Comparison of ENCODE assay signal across 21 mouse cellular contexts in genomic region chr3:107825468-107825867, GRCm38 (mm10). TPM values are rescaled to one million over a fixed set of nuclear protein-coding genes. Genes with fewer than 3 reads are reported as not detected.
DNase-seq lines count a peak whose midpoint lies in the region; ATAC-seq and TF ChIP-seq lines count a peak whose summit lies in the region.
"Had no signal": no experiment of that assay in that cellular context is flagged by ENCODE, and none has a peak within 500 bp of the region (broad histone marks: within the 10 kb centered on the region; RNA-seq: fewer than 3 reads in every experiment).

No protein-coding gene starts in this region.

- TF ChIP-seq CTCF in forebrain, postnatal 0 days (IDR thresholded peaks at IDR 0.05; ENCODE audit: low read depth) = no peak
- no peak for TF ChIP-seq CTCF in layer of hippocampus, adult 2 months (conservative IDR thresholded peaks at IDR 0.05)

- no peak overlapping the region for H3K27ac ChIP-seq in forebrain, postnatal 0 days (ENCODE audit: low read depth, low read length)
- H3K27ac ChIP-seq in forebrain, embryonic 16.5 days (ENCODE audit: low read length) = no peak overlapping the region
- H3K27ac ChIP-seq in layer of hippocampus, adult 2 months = peak overlapping the region; percentile 84
- no peak overlapping the region for H3K27ac ChIP-seq in hindbrain, embryonic 13.5 days
- H3K27ac ChIP-seq: embryonic facial prominence, embryonic 10.5 days; intestine, embryonic 15.5 days; left cerebral cortex, adult 2 months; limb, embryonic 13.5 days; midbrain, embryonic 10.5 days had no signal

- WGBS in forebrain, postnatal 0 days = 84% methylated on average over 10 of the region's 10 CpGs
- 91% methylated on average over 10 of the region's 10 CpGs for WGBS in forebrain, embryonic 16.5 days
- WGBS in hindbrain, embryonic 13.5 days = 87% methylated on average over 10 of the region's 10 CpGs

- peak; percentile 45 for ATAC-seq in forebrain, postnatal 0 days
- ATAC-seq in forebrain, embryonic 16.5 days = no peak
- ATAC-seq in hindbrain, embryonic 13.5 days (ENCODE audit: low FRiP score) = no peak
- ATAC-seq: intestine, embryonic 15.5 days had no signal

- no peak for DNase-seq in forebrain, postnatal 0 days
- DNase-seq in layer of hippocampus, adult 2 months (ENCODE audit: low spot score in 2 of 2) = peak; percentile 38 to 53
- DNase-seq in layer of hippocampus, adult 9-11 months = no peak
- peak; percentile 50 to 75 for DNase-seq in gastrocnemius, postnatal 4 days (ENCODE audit: low spot score in 2 of 2)
- DNase-seq in heart, postnatal 4 days = peak; percentile 79
- DNase-seq in right cerebral cortex, postnatal 14 days = no peak
- DNase-seq: adrenal gland, postnatal 25 days; kidney, postnatal 10 days; lung, embryonic 14.5 days had no signal

- no peaks in the 10 kb centered on the region for H3K27me3 ChIP-seq in forebrain, postnatal 0 days (ENCODE audit: insufficient read depth, low read length)
- no peaks in the 10 kb centered on the region for H3K27me3 ChIP-seq in forebrain, embryonic 16.5 days (replicated peaks; ENCODE audit: control insufficient read depth, insufficient read depth, low read length)
- no peaks in the 10 kb centered on the region for H3K27me3 ChIP-seq in hindbrain, embryonic 13.5 days
- H3K27me3 ChIP-seq: intestine, embryonic 15.5 days; limb, embryonic 13.5 days had no signal

- H3K4me2 ChIP-seq in forebrain, postnatal 0 days (ENCODE audit: low read depth) = no peak overlapping the region
- no peak overlapping the region for H3K4me2 ChIP-seq in forebrain, embryonic 16.5 days (ENCODE audit: low read length)
- no peak overlapping the region for H3K4me2 ChIP-seq in hindbrain, embryonic 13.5 days
- H3K4me2 ChIP-seq: intestine, embryonic 15.5 days; limb, embryonic 13.5 days; lung, embryonic 14.5 days had no signal

- no peaks in the 10 kb centered on the region for H3K4me1 ChIP-seq in forebrain, postnatal 0 days (ENCODE audit: insufficient read depth)
- no peaks in the 10 kb centered on the region for H3K4me1 ChIP-seq in forebrain, embryonic 16.5 days (replicated peaks; ENCODE audit: control insufficient read depth, insufficient read depth, low read length)
- H3K4me1 ChIP-seq in hindbrain, embryonic 13.5 days (replicated peaks) = peaks cover 2% of the 10 kb centered on the region; the same call in 1 of the 2 replicates

- H3K36me3 ChIP-seq in forebrain, postnatal 0 days (ENCODE audit: insufficient read depth) = no peaks in the 10 kb centered on the region
- H3K36me3 ChIP-seq in forebrain, embryonic 16.5 days (ENCODE audit: control insufficient read depth, insufficient read depth) = no peaks in the 10 kb centered on the region
- H3K36me3 ChIP-seq in hindbrain, embryonic 13.5 days = no peaks in the 10 kb centered on the region
- H3K36me3 ChIP-seq: embryonic facial prominence, embryonic 10.5 days; G1E; intestine, embryonic 15.5 days; limb, embryonic 13.5 days; midbrain, embryonic 10.5 days had no signal

- H3K9me3 ChIP-seq in forebrain, postnatal 0 days (ENCODE audit: low read length) = no peaks in the 10 kb centered on the region
- no peaks in the 10 kb centered on the region for H3K9me3 ChIP-seq in forebrain, embryonic 16.5 days (ENCODE audit: control insufficient read depth, low read length)
- no peaks in the 10 kb centered on the region for H3K9me3 ChIP-seq in hindbrain, embryonic 13.5 days
- H3K9me3 ChIP-seq: embryonic facial prominence, embryonic 10.5 days; intestine, embryonic 15.5 days; limb, embryonic 13.5 days; midbrain, embryonic 10.5 days had no signal

- no peak overlapping the region for H3K9ac ChIP-seq in forebrain, postnatal 0 days
- H3K9ac ChIP-seq in forebrain, embryonic 16.5 days (replicated peaks; ENCODE audit: low read depth, low read length) = no peak overlapping the region
- no peak overlapping the region for H3K9ac ChIP-seq in hindbrain, embryonic 13.5 days
- H3K9ac ChIP-seq: intestine, embryonic 15.5 days; limb, embryonic 13.5 days; lung, embryonic 14.5 days had no signal

- no peak overlapping the region for H3K4me3 ChIP-seq in forebrain, postnatal 0 days (ENCODE audit: low read depth, low read length)
- no peak overlapping the region for H3K4me3 ChIP-seq in forebrain, embryonic 16.5 days (replicated peaks; ENCODE audit: low read length)
- H3K4me3 ChIP-seq in layer of hippocampus, adult 2 months = peak overlapping the region; percentile 21; the same call in 1 of the 2 replicates
- H3K4me3 ChIP-seq in hindbrain, embryonic 13.5 days = no peak overlapping the region
- H3K4me3 ChIP-seq: embryonic facial prominence, embryonic 10.5 days; intestine, embryonic 15.5 days; left cerebral cortex, adult 2 months; limb, embryonic 13.5 days; midbrain, embryonic 10.5 days; myocyte had no signal

RNA-seq across cellular contexts. Expression of gene Eps8l3, which starts 51.6 kb away (rescaled TPM):
- not detected in 2 replicates for total RNA-seq in forebrain, postnatal 0 days (2014; rRNA removed)
- not detected in 2 replicates for polyA plus RNA-seq in forebrain, postnatal 0 days (2015; fragmentation: Nextera tagmentation; extraction: Ambion mirVana)
- polyA plus RNA-seq in forebrain, embryonic 16.5 days (2015; fragmentation: Nextera tagmentation; extraction: Ambion mirVana) = not detected in 2 replicates
- total RNA-seq in layer of hippocampus, adult 2 months (2021) = not detected
- total RNA-seq in gastrocnemius, postnatal 4 days (2021) = not detected
- total RNA-seq in heart, postnatal 4 days (2021) = not detected
- not detected in 2 replicates for polyA plus RNA-seq in hindbrain, embryonic 13.5 days (2015; fragmentation: Nextera tagmentation; extraction: Ambion mirVana)
- total RNA-seq: adrenal gland, postnatal 25 days; G1E; hematopoietic stem cell, adult 5-6 weeks; left cerebral cortex, adult 2 months had no signal
- polyA plus RNA-seq: C2C12; embryonic facial prominence, embryonic 10.5 days; frontal cortex, adult 2 months; G1E; lung, embryonic 14.5 days; midbrain, embryonic 10.5 days; myocyte had no signal

Comparison
In these comparisons a context has a peak if more than half of its experiments do, and no peak if none do; other contexts are left out.
1. DNase-seq: peak in layer of hippocampus, adult 2 months (2 of 2), gastrocnemius, postnatal 4 days (2 of 2) and heart, postnatal 4 days (single experiment); none in forebrain, postnatal 0 days (single experiment), layer of hippocampus, adult 9-11 months (single experiment) and right cerebral cortex, postnatal 14 days (single experiment).